Mouse (Mus musculus) heart, embryonic 13.5 days (tissue): ENCODE data around the gene Rbm15b. TPM values are rescaled to one million over a fixed set of nuclear protein-coding genes. Genes with fewer than 3 reads are reported as not detected.

ENCODE experiments used
- polyA plus RNA-seq: library from polyadenylated mRNA; unstranded; fragments of >200 nt; fragmentation: Nextera tagmentation; extraction: Ambion mirVana; gene quantifications from 2 replicates; pipeline ENCODE4 v1.2.1, GENCODE M21; 2015

Gene Rbm15b
- polyA plus RNA-seq, 1 experiment from 2014 or later, result 4.7 TPM

Other genes starting within 250 kb of the Rbm15b start
- 0.09 TPM in 1 of 2 replicates, not detected in the other for gene Grm2, start 231.3 kb downstream of the Rbm15b start, polyA plus RNA-seq
- 34.7 and 43.2 TPM in 2 replicates for gene Tex264, start 201.5 kb downstream of the Rbm15b start, polyA plus RNA-seq
- 4.1 and 4.2 TPM in 2 replicates for gene Rad54l2, start 98.2 kb downstream of the Rbm15b start, polyA plus RNA-seq
- gene Dcaf1, start 65.6 kb downstream of the Rbm15b start, polyA plus RNA-seq, result 12.8 and 15.6 TPM in 2 replicates
- gene Manf, start 4.6 kb upstream of the Rbm15b start, polyA plus RNA-seq, result 195 and 233 TPM in 2 replicates